Mouse (Mus musculus): ENCODE data around the gene Tbc1d1.
A peak's percentile ranks its signal among the peaks of the same experiment; 100 is the strongest.

DNA sequence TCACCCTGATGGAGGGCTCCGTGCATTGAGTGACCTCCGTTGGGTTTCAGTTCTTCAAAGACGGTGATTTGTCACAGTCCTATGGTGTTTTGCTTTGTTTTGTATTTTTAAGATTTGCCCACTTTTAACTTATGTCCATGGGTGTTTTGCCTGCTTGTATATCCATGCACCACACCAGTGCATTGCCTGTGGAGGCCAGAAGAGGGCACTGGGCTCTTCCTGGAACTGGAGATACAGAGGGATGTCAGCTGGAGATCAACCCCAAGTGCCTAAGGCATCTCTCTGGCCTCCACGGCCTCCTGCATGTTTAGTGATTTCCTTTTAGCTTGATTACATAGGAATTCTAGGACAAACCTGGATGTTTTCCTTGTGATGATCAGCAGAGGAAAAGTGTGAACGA lies 19.8 kb upstream of the Tbc1d1 start:
- TF ChIP-seq CTCF (IDR thresholded peaks at IDR 0.05; ENCODE audit: low read depth), result peak; percentile 77
- TF ChIP-seq EP300 (IDR thresholded peaks at IDR 0.05; ENCODE audit: low read depth), result no peak
